Mouse (Mus musculus) embryo, embryonic 10 days (tissue): ENCODE measurements at regions not wholly inside any gene's neighbourhood (a gene's known extent, or its start where the extent isn't known, plus 50 kb on each side); places are given as distances from the start of the nearest gene placed in this dataset.

Source experiments
- DNase-seq: peaks from one replicate; pipeline ENCODE4 v3.0.0-alpha.2; 2015; ENCODE audit warnings: low spot score

GRCm38 (mm10) chr9:31971801-31972628 lies 58.8 kb upstream of the Barx2 start:
- DNase-seq, result peak; percentile 88

GRCm38 (mm10) chr9:31972629-31972993 lies 59.3 kb upstream of the Barx2 start:
- DNase-seq, result no peak

DNA sequence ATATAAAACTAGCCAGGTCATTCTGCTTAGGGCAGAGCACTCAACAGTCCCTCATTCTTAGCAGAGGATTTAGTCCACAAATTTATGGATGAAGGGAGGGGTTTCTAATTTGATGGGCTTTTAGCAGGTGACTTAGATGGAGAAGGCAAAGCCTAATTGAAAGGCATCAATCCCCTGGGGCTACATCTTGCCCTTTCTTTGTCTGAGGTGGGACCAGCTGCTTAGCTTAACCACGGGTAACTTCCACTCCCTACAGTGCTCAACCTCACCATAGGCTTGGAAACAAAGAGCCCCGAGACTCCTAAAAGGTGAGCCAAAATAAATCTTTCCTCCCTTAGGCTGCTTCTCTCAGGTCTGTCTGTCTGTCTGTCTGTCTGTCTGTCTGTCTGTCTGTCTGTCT lies 62.9 kb upstream of the Barx2 start:
- DNase-seq, result no peak

DNA sequence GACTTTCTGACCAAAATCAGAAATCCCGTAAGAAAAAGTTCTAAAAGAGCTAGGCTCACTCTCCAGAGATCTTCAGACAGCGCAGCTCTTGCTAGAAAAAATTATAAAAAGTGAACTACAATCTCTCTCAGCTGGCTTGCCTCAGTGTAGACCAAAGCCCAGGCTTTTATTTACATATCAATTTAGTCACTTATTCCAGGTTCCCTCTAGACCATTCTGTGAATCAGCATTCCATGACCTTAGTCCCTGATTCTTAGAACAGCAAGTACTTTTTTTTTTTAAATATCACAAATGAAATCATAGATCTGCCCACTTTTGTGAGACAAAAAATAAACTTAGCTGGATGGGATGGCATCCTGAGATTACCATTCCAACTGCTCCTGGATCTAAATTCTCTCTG lies 64.8 kb upstream of the Barx2 start:
- DNase-seq, result no peak

- no peak for DNase-seq
Observed at GRCm38 (mm10) chr9:31979211-31979610, 65.9 kb upstream of the Barx2 start.

- DNase-seq, result no peak
Observed at GRCm38 (mm10) chr9:31980459-31980858, 67.2 kb upstream of the Barx2 start.

- DNase-seq, result peak; percentile 31
Observed at GRCm38 (mm10) chr9:31983759-31984586, 70.7 kb upstream of the Barx2 start.

- no peak for DNase-seq
Observed at GRCm38 (mm10) chr9:31988826-31989225, 75.6 kb upstream of the Barx2 start.

- no peak for DNase-seq
Observed at GRCm38 (mm10) chr9:31989581-31990360, 76.5 kb upstream of the Barx2 start.

GRCm38 (mm10) chr9:31990456-31990855 lies 77.2 kb upstream of the Barx2 start:
- no peak for DNase-seq

GRCm38 (mm10) chr9:31993631-31994601 lies 80.7 kb upstream of the Barx2 start:
- peak; percentile 58 for DNase-seq

- DNase-seq, result no peak
Observed at GRCm38 (mm10) chr9:31995101-31995500, 81.8 kb upstream of the Barx2 start.

DNA sequence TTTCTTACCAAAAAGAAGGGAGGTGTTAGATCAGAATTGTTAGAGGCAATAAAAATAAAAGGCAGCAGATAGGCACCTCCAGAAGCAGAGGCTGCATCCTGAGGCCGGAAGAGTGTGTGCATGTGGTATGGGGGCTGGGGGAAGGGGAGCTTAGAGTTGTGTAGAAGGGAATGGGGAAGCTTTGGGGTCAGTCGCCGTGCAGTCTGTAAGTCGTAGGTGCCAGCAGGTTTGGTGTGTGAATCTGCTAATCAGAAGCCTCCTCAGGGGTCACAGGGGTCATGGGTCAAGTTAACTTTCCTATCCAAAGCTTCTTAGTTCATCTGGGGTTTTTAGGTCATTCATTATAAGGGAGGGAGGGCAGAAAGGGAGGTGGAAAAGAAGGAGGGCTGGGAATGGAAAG lies 82.4 kb upstream of the Barx2 start:
- no peak for DNase-seq

DNA sequence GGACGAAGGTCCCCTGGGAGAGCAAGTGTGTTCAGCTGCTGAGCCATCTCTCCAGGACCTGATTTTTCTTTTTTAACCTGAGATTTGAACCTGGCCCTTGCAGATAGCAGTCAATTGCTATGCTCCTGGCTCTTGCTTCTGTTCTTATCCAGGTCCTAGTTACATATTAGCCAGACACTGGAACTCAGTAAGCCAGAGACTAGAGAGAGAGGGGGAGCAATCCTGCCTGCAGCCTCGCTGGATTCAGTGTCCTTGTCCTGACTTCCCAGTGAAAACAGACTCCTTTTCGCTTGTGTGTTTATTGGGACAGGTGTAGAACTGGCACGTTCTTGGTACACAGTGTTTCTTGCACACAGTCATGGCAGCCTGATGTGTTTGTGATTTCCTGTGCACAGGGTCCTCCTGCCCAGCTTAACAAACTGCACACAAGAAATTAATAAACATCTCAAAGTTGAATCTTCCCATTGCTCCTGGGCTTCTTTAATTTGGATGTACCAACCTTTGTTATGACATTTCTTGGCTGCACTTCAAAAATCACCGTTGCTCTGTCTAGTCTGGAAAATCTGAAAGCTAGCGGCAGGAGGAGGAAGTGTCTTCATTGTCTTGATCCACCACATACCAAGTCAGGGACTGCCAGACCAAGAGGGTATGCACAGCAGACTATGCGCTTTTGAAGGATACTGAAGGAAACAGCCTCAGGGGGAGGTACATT lies 83.4 kb upstream of the Barx2 start:
- DNase-seq, result no peak

DNA sequence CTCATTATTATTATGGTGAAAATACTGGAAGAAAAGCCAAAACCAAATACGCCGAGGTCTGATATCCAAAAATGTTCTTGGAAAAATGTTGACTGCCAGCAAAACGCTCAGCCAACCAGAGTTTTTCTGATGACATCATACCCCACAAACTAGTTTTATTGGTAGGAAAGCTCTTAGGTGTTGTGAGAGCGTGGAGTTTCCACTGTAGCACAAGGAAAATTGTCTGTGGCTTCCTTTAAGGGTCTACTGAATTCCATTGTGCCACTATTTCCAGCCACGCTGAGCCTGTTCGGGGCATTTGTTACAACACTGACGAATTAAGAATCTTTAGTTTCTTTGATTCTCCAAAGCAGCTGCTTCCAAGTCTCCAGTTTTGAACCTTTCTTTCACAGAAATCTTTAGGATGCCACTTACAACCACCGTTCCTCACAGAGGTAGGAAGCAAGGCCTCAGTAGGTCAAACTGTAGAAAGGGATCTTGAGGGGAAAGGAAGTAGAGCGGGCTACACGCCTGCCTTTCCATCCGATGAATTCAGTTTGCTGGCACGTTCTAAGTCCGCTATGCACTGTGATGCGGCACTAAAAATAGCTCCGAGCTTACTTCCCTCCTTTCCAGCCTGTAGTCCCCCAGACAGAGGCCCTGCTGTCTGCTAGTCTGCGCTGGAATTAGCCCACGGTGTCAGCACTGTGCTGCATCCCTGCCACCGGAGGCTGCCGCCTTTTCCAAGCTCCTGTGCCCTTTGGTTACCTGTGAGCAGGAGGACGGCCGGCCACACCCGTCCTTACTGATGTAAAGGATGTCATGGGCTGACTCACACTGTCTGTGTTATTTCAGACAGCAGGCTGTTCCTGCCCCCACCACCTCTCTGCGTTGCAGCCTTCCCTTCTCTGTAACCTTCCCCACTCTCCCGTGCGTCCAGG lies 84.2 kb upstream of the Barx2 start:
- no peak for DNase-seq

DNA sequence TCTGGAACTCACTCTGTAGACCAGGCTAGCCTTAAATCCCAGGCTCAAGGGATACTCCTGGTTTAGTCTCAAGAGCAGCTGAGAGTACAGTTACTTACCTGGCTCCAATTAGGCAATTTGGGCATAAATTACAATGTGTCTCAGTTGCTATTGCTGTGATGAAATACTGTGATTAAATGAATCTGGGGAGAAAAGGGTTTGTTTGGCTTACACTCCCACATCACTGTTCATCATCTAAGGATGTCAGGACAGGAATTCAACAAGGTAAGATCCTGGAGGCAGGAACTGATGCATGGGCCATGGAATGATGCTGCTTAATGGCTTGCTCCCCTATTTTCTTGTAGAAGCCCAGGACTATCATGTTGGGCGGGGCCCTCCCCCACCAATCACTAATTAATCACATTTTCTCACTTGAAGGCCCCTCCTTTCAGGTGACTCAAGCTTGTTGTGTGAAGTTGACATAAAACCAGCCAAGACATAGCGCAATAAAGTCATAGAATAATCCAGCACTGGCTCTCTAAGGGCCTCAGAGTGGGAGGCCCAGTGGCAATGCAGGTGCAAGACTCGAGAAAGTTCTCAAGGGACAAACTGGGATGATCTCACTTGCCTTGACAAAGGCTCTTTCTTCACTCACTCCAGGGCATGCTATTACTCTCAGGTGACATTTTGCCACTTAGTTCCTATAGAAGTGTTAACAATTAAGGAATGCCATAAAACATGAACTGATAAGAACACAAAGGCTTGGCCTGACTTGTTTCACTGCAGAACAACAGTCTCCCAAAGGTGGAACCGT lies 85.4 kb upstream of the Barx2 start:
- DNase-seq, result no peak

GRCm38 (mm10) chr9:31999760-32000159 lies 86.5 kb upstream of the Barx2 start:
- DNase-seq, result no peak

DNA sequence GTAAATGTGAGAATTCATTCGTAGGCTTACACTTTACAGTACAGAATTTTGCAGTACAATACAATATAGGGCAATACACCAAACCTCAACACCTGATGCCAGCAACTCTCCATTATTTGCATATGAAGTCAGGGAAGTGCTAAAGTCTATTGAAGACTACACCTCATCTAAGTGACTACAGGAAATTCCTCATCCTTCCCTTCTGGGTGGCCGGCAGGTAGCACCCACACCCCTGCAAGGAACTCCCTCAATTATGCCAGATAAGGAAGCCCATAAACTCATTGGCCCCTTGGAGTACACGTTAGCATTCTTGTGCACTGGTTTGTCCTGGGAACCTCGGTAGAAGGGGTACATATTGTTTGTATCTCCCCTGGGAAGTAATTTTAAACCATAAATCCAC lies 89.7 kb upstream of the Barx2 start:
- DNase-seq, result no peak

- DNase-seq, result no peak
Observed at GRCm38 (mm10) chr9:32003730-32004129, 90.5 kb upstream of the Barx2 start.
